Mouse (Mus musculus): ENCODE data around the gene Rcn2.
"Not testable (repeated sequence)": the region's sequence is repeated elsewhere in the genome, so short reads cannot be mapped to it uniquely, and the experiment has no call there.

Rcn2 gene

DNA sequence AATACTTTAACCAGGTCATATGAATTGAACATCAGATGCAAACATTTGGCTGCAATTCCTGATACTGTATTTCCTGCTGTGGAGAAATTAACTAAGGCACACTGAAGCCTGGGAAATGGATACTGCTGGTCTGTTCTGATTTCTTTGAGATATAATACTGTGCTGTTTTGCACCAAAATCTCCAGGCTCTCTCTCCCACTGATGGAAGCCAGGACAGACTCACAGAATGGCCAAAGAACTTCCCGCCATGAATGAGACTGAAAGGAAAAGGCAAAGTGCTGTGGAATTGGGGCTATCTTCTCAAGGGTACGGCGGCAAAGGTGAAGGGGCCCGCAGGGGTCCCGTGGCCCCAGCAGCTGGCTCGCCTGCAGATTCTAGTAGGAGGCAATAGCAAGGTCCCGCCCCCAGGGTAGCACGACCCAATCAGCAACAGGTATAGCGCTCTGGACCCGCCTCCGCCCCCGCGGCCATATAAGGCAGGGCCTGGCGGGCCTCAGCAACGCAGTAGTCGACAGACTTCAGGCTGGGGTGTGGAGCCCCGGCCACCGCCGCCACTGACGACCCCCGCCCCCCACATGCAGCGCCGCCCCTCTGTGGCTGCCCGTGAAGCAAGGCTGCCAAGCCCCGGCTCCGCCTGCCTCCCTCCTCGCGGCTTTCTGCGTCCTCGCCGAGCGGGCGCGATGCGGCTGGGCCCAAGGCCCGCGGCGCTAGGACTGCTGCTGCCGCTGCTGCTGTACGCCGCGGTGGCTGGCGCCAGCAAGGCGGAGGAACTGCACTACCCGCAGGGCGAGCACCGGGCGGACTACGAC lies at the start of gene Rcn2:
Gene Rcn2, plus strand, starts transcription at position 474 of the 809 bp plus-strand sequence.
- peak; percentile 100 for DNase-seq

- not testable (repeated sequence) for DNase-seq
Measured at GRCm38 (mm10) chr9:56004679-56005078, 37.0 kb upstream of the Rcn2 start.

DNA sequence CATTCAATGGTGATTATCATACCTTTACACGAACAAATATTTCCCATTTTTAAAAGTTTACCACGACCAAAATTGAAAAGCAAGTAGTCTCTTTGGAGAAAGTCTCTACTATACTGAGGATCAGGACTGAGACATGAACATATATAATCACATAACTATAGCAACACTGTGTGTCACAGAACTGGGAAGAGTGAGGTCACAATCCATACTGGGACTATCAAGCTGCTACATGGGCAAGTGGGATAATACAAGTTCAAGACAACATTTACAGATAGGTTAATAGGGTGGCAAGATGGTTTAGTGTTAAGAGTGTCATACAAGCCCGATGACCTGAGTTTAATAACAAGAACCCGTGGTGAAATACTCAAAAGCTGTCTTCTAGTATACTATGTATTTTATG lies 31.2 kb upstream of the Rcn2 start, which contains the start of gene 4930563M21Rik:
Gene 4930563M21Rik, minus strand, starts transcription at position 101 of the 400 bp plus-strand sequence.
- no peak for DNase-seq

DNA sequence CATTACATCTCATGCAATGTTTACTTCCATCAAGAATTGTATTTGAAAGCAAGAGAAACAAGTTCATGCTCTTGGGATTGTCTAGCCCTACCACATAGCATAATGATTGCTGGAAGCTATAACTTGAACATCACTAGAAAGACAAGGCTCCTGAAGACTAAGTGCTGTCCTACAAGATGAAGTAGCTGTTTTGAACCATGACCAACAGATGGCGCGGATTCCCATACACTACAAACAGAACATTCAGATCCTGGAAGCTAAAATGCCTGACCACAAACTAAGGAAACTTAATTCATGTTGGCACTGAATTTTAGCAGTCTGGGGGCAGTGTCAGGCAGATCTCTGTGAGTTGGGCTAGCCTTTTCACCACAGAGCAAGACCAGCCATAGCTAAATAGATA lies 16.9 kb upstream of the Rcn2 start:
- DNase-seq, result no peak

- no peak for DNase-seq
Measured at GRCm38 (mm10) chr9:56027292-56027691, 14.4 kb upstream of the Rcn2 start.

DNA sequence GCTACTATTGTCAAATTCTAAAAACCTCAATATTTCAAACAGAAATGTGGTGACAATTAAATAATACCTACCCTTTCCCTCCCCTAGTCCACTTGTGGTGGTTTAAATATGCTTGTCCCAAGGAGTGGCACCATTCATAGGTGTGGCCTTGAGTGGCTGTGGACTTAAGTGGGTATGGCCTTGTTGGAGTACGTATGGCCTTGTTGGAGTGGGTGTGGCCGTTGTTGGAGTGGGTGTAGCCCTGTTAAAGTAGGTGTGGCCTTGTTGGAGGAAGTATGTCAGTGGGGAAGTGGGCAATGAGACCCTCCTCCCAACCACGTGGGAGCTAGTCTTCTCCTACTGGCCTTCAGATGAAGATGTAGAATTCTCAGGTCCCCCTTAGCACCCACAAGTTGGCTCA lies 9.4 kb upstream of the Rcn2 start:
- DNase-seq, result no peak

- DNase-seq, result peak; percentile 87
Measured at GRCm38 (mm10) chr9:56042181-56042621, 556 bp downstream of the Rcn2 start.

- no peak for DNase-seq
Measured at GRCm38 (mm10) chr9:56053796-56054195, 12.2 kb downstream of the Rcn2 start.

DNA sequence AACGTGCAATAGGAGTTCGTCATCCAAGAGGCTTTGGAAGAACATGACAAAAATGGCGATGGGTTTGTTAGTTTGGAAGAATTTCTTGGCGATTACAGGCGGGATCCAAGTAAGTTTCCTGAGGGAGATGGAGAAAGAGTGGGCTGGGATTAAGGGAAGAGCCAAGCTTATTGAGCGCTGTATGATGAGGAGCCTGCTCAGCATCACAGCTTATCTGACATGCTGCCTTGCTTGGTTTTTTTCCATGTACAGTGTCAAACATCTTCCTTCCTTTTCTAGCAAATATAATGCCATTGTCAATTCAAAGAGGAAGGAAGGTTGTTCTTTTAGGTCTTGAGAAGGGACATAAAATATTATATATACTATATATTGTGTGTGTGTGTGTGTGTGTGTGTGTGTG lies 14.5 kb downstream of the Rcn2 start:
- DNase-seq, result no peak

- peak; percentile 86 for DNase-seq
Measured at GRCm38 (mm10) chr9:56062336-56062735, 20.7 kb downstream of the Rcn2 start.

GRCm38 (mm10) chr9:56065011-56065410 lies 23.4 kb downstream of the Rcn2 start:
- DNase-seq, result no peak

- DNase-seq, result no peak
Measured at GRCm38 (mm10) chr9:56067964-56068363, 26.3 kb downstream of the Rcn2 start.

DNA sequence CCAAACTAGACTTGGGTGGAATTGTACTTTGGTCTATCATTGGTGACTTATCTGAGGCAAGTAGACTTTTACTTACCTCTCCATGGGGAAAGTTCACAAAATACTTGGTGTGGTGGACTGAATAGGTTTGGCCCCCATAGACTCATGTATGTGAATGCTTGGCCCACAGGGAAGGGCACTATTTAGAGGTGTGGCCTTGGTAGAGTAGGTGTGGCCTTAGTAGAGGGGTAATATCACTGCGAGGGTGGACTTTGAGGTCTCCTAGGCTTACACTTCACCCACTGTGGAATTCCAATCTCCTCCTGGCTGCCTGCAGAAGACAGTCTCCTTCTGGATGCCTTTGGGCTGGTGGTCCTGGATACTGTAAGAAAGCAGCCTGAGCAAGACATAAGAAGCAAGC lies 27.0 kb downstream of the Rcn2 start:
- peak; percentile 79 for DNase-seq

GRCm38 (mm10) chr9:56072861-56073260 lies 31.2 kb downstream of the Rcn2 start:
- DNase-seq, result peak; percentile 27

DNA sequence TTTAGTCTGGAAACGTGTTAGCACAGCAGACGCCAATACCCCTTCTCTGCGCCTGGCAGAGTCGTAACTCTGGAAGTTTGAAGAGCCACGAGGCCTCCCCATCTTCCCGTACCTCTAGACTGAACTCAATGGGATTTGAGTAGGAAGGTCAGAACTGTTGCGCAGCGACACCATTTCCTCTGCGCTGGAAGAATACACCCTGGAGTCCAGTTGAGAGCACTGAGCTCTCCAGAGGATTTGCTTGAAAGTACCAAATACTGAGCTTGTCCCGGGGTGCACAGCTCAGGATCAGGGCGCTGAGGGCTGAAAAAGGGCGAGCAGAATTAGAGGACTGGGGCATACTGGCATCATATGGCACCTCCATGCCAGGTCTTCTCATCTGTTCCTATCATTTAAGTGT lies 33.2 kb downstream of the Rcn2 start:
- peak; percentile 95 for DNase-seq

DNA sequence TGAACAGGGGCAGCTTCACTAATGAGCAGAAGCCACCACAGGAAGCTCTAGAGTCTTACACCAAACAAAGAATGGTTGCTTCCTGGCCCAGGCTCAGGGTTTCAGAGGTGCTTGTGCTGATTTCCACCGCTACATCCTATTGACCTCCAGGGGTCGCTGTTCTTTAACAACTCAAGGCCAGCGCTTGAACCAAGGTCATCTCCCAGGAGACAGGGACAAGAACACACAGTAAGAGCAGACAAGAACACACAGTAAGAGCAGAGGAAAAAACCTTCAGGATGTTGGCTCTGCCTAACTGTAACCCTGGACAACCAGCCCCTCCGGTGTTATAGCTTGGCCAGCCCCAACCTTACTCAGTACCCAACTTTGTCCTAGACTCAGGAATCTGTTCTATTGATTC lies 33.6 kb downstream of the Rcn2 start:
- DNase-seq, result peak; percentile 98

DNA sequence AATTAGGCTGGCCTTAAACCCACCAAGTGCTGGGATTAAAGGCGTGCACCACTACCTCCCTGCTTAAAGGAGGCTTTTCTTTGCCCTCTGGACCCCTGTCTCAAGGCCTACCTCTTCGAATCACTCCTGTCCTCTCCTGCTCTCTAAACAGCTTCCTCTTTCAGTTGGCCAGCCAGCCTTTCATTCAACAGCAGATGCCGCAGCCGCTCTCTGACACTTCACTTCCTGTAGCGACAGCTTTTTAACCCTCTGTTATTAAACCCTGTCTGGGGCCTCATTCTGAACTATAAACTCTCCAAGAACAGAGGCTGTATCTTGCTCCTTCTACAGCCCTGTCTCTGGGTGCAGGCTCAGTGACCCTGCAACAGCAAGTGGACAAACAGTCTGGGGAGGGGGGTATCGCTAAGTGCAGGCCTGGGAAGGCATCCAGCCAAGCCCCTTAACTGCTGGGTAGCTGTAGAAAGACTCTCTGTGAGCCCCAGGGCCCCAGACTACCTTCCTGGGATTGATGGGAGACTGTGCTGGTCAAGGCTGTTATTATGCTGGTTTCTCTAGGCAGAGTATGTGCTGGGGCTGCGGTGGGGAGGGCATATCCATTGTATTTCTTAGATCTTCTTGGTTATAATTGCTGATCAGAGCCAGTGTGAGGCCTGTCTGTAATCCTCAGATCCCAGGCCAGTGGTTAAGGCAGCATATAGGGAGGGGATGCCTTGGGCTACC lies 34.4 kb downstream of the Rcn2 start:
- peak; percentile 95 for DNase-seq

DNA sequence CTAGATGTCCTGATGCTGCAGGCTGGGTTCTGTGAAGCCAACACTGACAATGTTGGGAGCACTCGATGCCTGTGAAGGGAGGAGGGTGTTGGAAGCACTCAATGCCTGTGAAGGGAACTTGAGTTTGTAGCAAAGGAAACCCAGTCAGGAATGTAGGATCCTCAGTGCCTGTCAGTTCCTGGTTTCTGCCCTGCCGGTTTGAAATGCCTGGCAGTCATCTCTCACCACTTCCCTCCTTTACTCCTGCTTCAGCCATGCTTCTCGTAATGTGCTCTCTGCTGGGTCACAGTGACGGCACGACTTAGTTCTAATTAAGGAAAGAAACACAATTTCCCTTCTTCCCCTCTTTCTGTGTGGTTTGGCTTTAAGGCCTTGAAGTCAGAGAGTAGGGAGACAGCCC lies 37.9 kb downstream of the Rcn2 start:
- peak; percentile 84 for DNase-seq

GRCm38 (mm10) chr9:56086524-56086923 lies 44.9 kb downstream of the Rcn2 start:
- DNase-seq, result no peak

- peak; percentile 98 for DNase-seq
Measured at GRCm38 (mm10) chr9:56089778-56090520, 48.3 kb downstream of the Rcn2 start, which contains the start of gene Pstpip1. Pstpip1 (plus strand) TSS chr9:56089962.

- DNase-seq, result no peak
Measured at GRCm38 (mm10) chr9:56090546-56091225, 49.0 kb downstream of the Rcn2 start.

GRCm38 (mm10) chr9:56092102-56092501 lies 50.5 kb downstream of the Rcn2 start:
- no peak for DNase-seq
